Comparison of ENCODE assay signal across 29 mouse cellular contexts in genomic region chr13:36413276-36413675, GRCm38 (mm10).
"Had no signal": no experiment of that assay in that cellular context is flagged by ENCODE, and none has a peak within 500 bp of the region (broad histone marks: within the 10 kb centered on the region; RNA-seq: fewer than 3 reads in every experiment).

No protein-coding gene starts in this region.

- H3K27ac ChIP-seq: heart, embryonic 13.5 days; heart, embryonic 15.5 days; hindbrain, embryonic 10.5 days; hindbrain, embryonic 12.5 days; hindbrain, embryonic 13.5 days; hindbrain, embryonic 14.5 days; hindbrain, embryonic 15.5 days; hindbrain, postnatal 0 days; intestine, embryonic 15.5 days; kidney, embryonic 15.5 days; kidney, postnatal 0 days; layer of hippocampus, adult 2 months; left cerebral cortex, adult 2 months had no signal

- H3K36me3 ChIP-seq: heart, embryonic 12.5 days; heart, embryonic 13.5 days; heart, embryonic 15.5 days; hindbrain, embryonic 10.5 days; hindbrain, embryonic 12.5 days; hindbrain, embryonic 13.5 days; hindbrain, embryonic 15.5 days; intestine, embryonic 15.5 days; kidney, embryonic 15.5 days had no signal

- H3K4me3 ChIP-seq: heart, embryonic 12.5 days; heart, embryonic 13.5 days; heart, embryonic 15.5 days; hindbrain, embryonic 10.5 days; hindbrain, embryonic 12.5 days; hindbrain, embryonic 13.5 days; hindbrain, embryonic 15.5 days; intestine, embryonic 15.5 days; kidney, embryonic 15.5 days; layer of hippocampus, adult 2 months; left cerebral cortex, adult 2 months had no signal

- H3K9me3 ChIP-seq: heart, embryonic 12.5 days; heart, embryonic 13.5 days; heart, embryonic 15.5 days; hindbrain, embryonic 10.5 days; hindbrain, embryonic 12.5 days; hindbrain, embryonic 13.5 days; hindbrain, embryonic 15.5 days; intestine, embryonic 15.5 days; kidney, embryonic 15.5 days had no signal

- H3K4me1 ChIP-seq: hindbrain, embryonic 10.5 days; hindbrain, embryonic 12.5 days; hindbrain, embryonic 13.5 days; hindbrain, embryonic 15.5 days; intestine, embryonic 15.5 days; kidney, embryonic 15.5 days had no signal

- H3K27me3 ChIP-seq: heart, embryonic 12.5 days; heart, embryonic 13.5 days; heart, embryonic 15.5 days; hindbrain, embryonic 12.5 days; hindbrain, embryonic 13.5 days; hindbrain, embryonic 15.5 days; intestine, embryonic 15.5 days; kidney, embryonic 15.5 days had no signal

- DNase-seq: heart, postnatal 10 days; heart, postnatal 14 days; heart, postnatal 36 days; kidney, adult 11 months; kidney, adult 18-20 months; kidney, adult 2 months; kidney, adult 8-10 months; kidney, adult 9 months; kidney, postnatal 10 days; kidney, postnatal 14 days; kidney, postnatal 25 days; kidney, postnatal 36 days; kidney, postnatal 4 days; layer of hippocampus, adult 9-11 months; layer of hippocampus, postnatal 36 days had no signal
